Mouse (Mus musculus): ENCODE data around the gene Prdx3. TPM values are rescaled to one million over a fixed set of nuclear protein-coding genes. Genes with fewer than 3 reads are reported as not detected.

Gene Prdx3
- polyA plus RNA-seq, 1 experiment, result 7.1 TPM

GRCm38 (mm10) chr19:60891934-60892547 is 17.7 kb upstream of the Prdx3 start:
- H3K4me1 ChIP-seq, result peaks cover 38% of the 10 kb centered on the region
- H3K27me3 ChIP-seq (replicated peaks), result no peaks in the 10 kb centered on the region
- H3K36me3 ChIP-seq (replicated peaks; ENCODE audit: low read length), result no peaks in the 10 kb centered on the region
- peak overlapping the region; percentile 97 for H3K4me3 ChIP-seq (replicated peaks)
- H3K9me3 ChIP-seq, result no peaks in the 10 kb centered on the region
- no peak for TF ChIP-seq FLI1 (IDR thresholded peaks at IDR 0.05; ENCODE audit: low read length)
- TF ChIP-seq GATA1 (IDR thresholded peaks at IDR 0.05; ENCODE audit: borderline replicate concordance, low read length), result no peak

- H3K9me3 ChIP-seq, result no peaks in the 10 kb centered on the region
- H3K4me1 ChIP-seq, result peaks cover 42% of the 10 kb centered on the region
- H3K4me3 ChIP-seq (replicated peaks), result peak overlapping the region; percentile 97
- TF ChIP-seq GATA1 (IDR thresholded peaks at IDR 0.05; ENCODE audit: borderline replicate concordance, low read length) (no peak), FLI1 (IDR thresholded peaks at IDR 0.05; ENCODE audit: low read length) (no peak)
- H3K36me3 ChIP-seq (replicated peaks; ENCODE audit: low read length), result no peaks in the 10 kb centered on the region
- no peaks in the 10 kb centered on the region for H3K27me3 ChIP-seq (replicated peaks)
Measured at GRCm38 (mm10) chr19:60891123-60891470, 16.7 kb upstream of the Prdx3 start.

GRCm38 (mm10) chr19:60890391-60891122 is 16.2 kb upstream of the Prdx3 start:
- H3K36me3 ChIP-seq (replicated peaks; ENCODE audit: low read length), result no peaks in the 10 kb centered on the region
- peaks cover 42% of the 10 kb centered on the region for H3K4me1 ChIP-seq
- no peaks in the 10 kb centered on the region for H3K9me3 ChIP-seq
- peak overlapping the region; percentile 97 for H3K4me3 ChIP-seq (replicated peaks)
- no peaks in the 10 kb centered on the region for H3K27me3 ChIP-seq (replicated peaks)
- TF ChIP-seq FLI1 (IDR thresholded peaks at IDR 0.05; ENCODE audit: low read length) (no peak), GATA1 (IDR thresholded peaks at IDR 0.05; ENCODE audit: borderline replicate concordance, low read length) (no peak)

- H3K4me1 ChIP-seq, result peaks cover 36% of the 10 kb centered on the region
- no peaks in the 10 kb centered on the region for H3K27me3 ChIP-seq (replicated peaks)
- peak within 1 kb of the TSS; percentile 97 for H3K4me3 ChIP-seq (replicated peaks)
- no peaks in the 10 kb centered on the region for H3K36me3 ChIP-seq (replicated peaks; ENCODE audit: low read length)
- H3K9me3 ChIP-seq, result no peaks in the 10 kb centered on the region
- TF ChIP-seq FLI1 (IDR thresholded peaks at IDR 0.05; ENCODE audit: low read length) (no peak), GATA1 (IDR thresholded peaks at IDR 0.05; ENCODE audit: borderline replicate concordance, low read length) (no peak)
Measured at GRCm38 (mm10) chr19:60889714-60890315, 15.5 kb upstream of the Prdx3 start, which contains the start of gene Grk5. Gene Grk5, plus strand, starts transcription at chr19:60889749.

GRCm38 (mm10) chr19:60889101-60889713 is 14.9 kb upstream of the Prdx3 start:
- Histone ChIP-seq H3K36me3 (replicated peaks; ENCODE audit: low read length) (no peaks in the 10 kb centered on the region), H3K27me3 (replicated peaks) (no peaks in the 10 kb centered on the region), H3K4me1 (peaks cover 36% of the 10 kb centered on the region), H3K4me3 (replicated peaks) (peak overlapping the region; percentile 97), H3K9me3 (no peaks in the 10 kb centered on the region)
- no peak for TF ChIP-seq FLI1 (IDR thresholded peaks at IDR 0.05; ENCODE audit: low read length)
- no peak for TF ChIP-seq GATA1 (IDR thresholded peaks at IDR 0.05; ENCODE audit: borderline replicate concordance, low read length)

GRCm38 (mm10) chr19:60887637-60888036 is 13.3 kb upstream of the Prdx3 start:
- Histone ChIP-seq H3K36me3 (replicated peaks; ENCODE audit: low read length) (no peaks in the 10 kb centered on the region), H3K4me1 (peaks cover 42% of the 10 kb centered on the region), H3K9me3 (no peaks in the 10 kb centered on the region), H3K4me3 (replicated peaks) (no peak overlapping the region), H3K27me3 (replicated peaks) (no peaks in the 10 kb centered on the region)
- TF ChIP-seq FLI1 (IDR thresholded peaks at IDR 0.05; ENCODE audit: low read length) (no peak), GATA1 (IDR thresholded peaks at IDR 0.05; ENCODE audit: borderline replicate concordance, low read length) (no peak)

- Histone ChIP-seq H3K9me3 (no peaks in the 10 kb centered on the region), H3K36me3 (replicated peaks; ENCODE audit: low read length) (no peaks in the 10 kb centered on the region), H3K4me3 (replicated peaks) (no peak overlapping the region), H3K27me3 (replicated peaks) (no peaks in the 10 kb centered on the region), H3K4me1 (peaks cover 17% of the 10 kb centered on the region)
- TF ChIP-seq FLI1 (IDR thresholded peaks at IDR 0.05; ENCODE audit: low read length) (no peak), GATA1 (IDR thresholded peaks at IDR 0.05; ENCODE audit: borderline replicate concordance, low read length) (no peak)
Measured at GRCm38 (mm10) chr19:60883129-60883528, 8.8 kb upstream of the Prdx3 start.

- TF ChIP-seq FLI1 (IDR thresholded peaks at IDR 0.05; ENCODE audit: low read length) (no peak), GATA1 (IDR thresholded peaks at IDR 0.05; ENCODE audit: borderline replicate concordance, low read length) (no peak)
- H3K9me3 ChIP-seq, result no peaks in the 10 kb centered on the region
- peaks cover 43% of the 10 kb centered on the region for H3K36me3 ChIP-seq (replicated peaks; ENCODE audit: low read length)
- H3K27me3 ChIP-seq (replicated peaks), result no peaks in the 10 kb centered on the region
- peaks cover 35% of the 10 kb centered on the region for H3K4me1 ChIP-seq
- H3K4me3 ChIP-seq (replicated peaks), result peak overlapping the region; percentile 97
Measured at GRCm38 (mm10) chr19:60873501-60873900, 855 bp downstream of the Prdx3 start.

GRCm38 (mm10) chr19:60872272-60872671 is 2.1 kb downstream of the Prdx3 start:
- Histone ChIP-seq H3K27me3 (replicated peaks) (no peaks in the 10 kb centered on the region), H3K9me3 (no peaks in the 10 kb centered on the region), H3K36me3 (replicated peaks; ENCODE audit: low read length) (peaks cover 51% of the 10 kb centered on the region), H3K4me1 (peaks cover 35% of the 10 kb centered on the region), H3K4me3 (replicated peaks) (peak overlapping the region; percentile 54)
- TF ChIP-seq FLI1 (IDR thresholded peaks at IDR 0.05; ENCODE audit: low read length), result no peak
- TF ChIP-seq GATA1 (IDR thresholded peaks at IDR 0.05; ENCODE audit: borderline replicate concordance, low read length), result no peak
